12 mouse cellular contexts compared by ENCODE assay signal in the genomic region with DNA sequence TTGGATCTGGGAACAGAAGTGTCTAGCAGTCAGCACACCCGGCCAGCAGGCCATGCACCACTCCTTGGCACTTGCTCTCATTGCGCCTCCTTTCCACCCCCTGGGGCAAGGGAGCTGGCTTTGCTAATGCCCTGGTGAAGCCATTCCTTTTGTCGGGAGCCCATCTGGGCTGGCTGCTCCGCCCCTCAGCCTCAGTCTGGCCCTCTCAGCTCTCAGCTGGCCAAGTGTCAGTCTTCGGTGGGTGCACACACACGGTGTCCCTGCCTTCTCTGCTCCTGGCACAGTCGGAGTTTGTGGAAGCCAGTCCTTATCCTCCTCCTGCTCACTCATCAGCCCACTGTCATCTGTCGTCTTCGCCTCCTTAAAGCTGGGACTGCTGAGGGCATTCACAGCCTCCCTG.
DNase-seq lines count a peak whose midpoint lies in the region; ATAC-seq lines count a peak whose summit lies in the region.
"Had no signal": no experiment of that assay in that cellular context is flagged by ENCODE, and none has a peak within 500 bp of the region (broad histone marks: within the 10 kb centered on the region; RNA-seq: fewer than 3 reads in every experiment).

No protein-coding gene starts in this region.

- peak; percentile 52 for DNase-seq in forebrain, embryonic 14.5 days (ENCODE audit: low spot score)
- no peak for DNase-seq in forebrain, embryonic 10.5 days (ENCODE audit: extremely low spot score, low spot score)
- DNase-seq in hindbrain, embryonic 14.5 days (ENCODE audit: low spot score): no peak
- peak; percentile 41 for DNase-seq in retina, postnatal 1 day
- DNase-seq in retina, embryonic 14.5 days (ENCODE audit: low spot score): no peak
- no peak for DNase-seq in hindbrain, embryonic 11.5 days (ENCODE audit: low spot score)
- no peak for DNase-seq in kidney, adult 8-10 months
- DNase-seq: kidney, adult 18-20 months had no signal

- H3K9ac ChIP-seq in forebrain, embryonic 14.5 days (ENCODE audit: low read length): no peak overlapping the region
- no peak overlapping the region for H3K9ac ChIP-seq in hindbrain, embryonic 15.5 days
- no peak overlapping the region for H3K9ac ChIP-seq in hindbrain, embryonic 14.5 days
- H3K9ac ChIP-seq in hindbrain, embryonic 11.5 days (ENCODE audit: low read depth, low read length): no peak overlapping the region
- H3K9ac ChIP-seq: liver, embryonic 15.5 days had no signal

- H3K9me3 ChIP-seq in forebrain, embryonic 14.5 days (replicated peaks; ENCODE audit: control insufficient read depth, low read length): no peaks in the 10 kb centered on the region
- no peaks in the 10 kb centered on the region for H3K9me3 ChIP-seq in forebrain, embryonic 10.5 days
- H3K9me3 ChIP-seq in hindbrain, embryonic 15.5 days: no peaks in the 10 kb centered on the region
- H3K9me3 ChIP-seq in hindbrain, embryonic 14.5 days (ENCODE audit: control insufficient read depth, low read length): no peaks in the 10 kb centered on the region
- no peaks in the 10 kb centered on the region for H3K9me3 ChIP-seq in hindbrain, embryonic 11.5 days (ENCODE audit: control insufficient read depth, low read length)
- H3K9me3 ChIP-seq: limb, embryonic 10.5 days; liver, embryonic 15.5 days had no signal

- peak; percentile 35 for ATAC-seq in forebrain, embryonic 14.5 days
- ATAC-seq in hindbrain, embryonic 15.5 days (ENCODE audit: low FRiP score, low read depth): peak; percentile 76; the same call in 1 of the 2 replicates
- ATAC-seq in hindbrain, embryonic 14.5 days (ENCODE audit: low FRiP score): no peak
- ATAC-seq in hindbrain, embryonic 11.5 days (ENCODE audit: low FRiP score): no peak

- no peak overlapping the region for H3K4me2 ChIP-seq in forebrain, embryonic 14.5 days (ENCODE audit: low read length)
- no peak overlapping the region for H3K4me2 ChIP-seq in hindbrain, embryonic 15.5 days
- H3K4me2 ChIP-seq in hindbrain, embryonic 14.5 days (replicated peaks): no peak overlapping the region
- no peak overlapping the region for H3K4me2 ChIP-seq in hindbrain, embryonic 11.5 days (replicated peaks; ENCODE audit: low read depth, low read length)
- H3K4me2 ChIP-seq: liver, embryonic 15.5 days had no signal

- no peak overlapping the region for H3K27ac ChIP-seq in forebrain, embryonic 14.5 days (ENCODE audit: low read depth, low read length)
- H3K27ac ChIP-seq in forebrain, embryonic 10.5 days: no peak overlapping the region
- H3K27ac ChIP-seq in hindbrain, embryonic 15.5 days (replicated peaks): no peak overlapping the region
- H3K27ac ChIP-seq in hindbrain, embryonic 14.5 days: no peak overlapping the region
- H3K27ac ChIP-seq in hindbrain, embryonic 11.5 days (ENCODE audit: low read depth, low read length): no peak overlapping the region
- H3K27ac ChIP-seq: limb, embryonic 10.5 days; liver, embryonic 15.5 days; macrophage had no signal

- H3K4me1 ChIP-seq in forebrain, embryonic 14.5 days (ENCODE audit: control insufficient read depth, insufficient read depth, low read length): peaks cover 15% of the 10 kb centered on the region
- H3K4me1 ChIP-seq in forebrain, embryonic 10.5 days: peaks cover 48% of the 10 kb centered on the region
- peaks cover 8% of the 10 kb centered on the region for H3K4me1 ChIP-seq in hindbrain, embryonic 15.5 days (replicated peaks)
- no peaks in the 10 kb centered on the region for H3K4me1 ChIP-seq in hindbrain, embryonic 14.5 days (replicated peaks; ENCODE audit: control insufficient read depth, insufficient read depth, low read length)
- H3K4me1 ChIP-seq in hindbrain, embryonic 11.5 days (replicated peaks; ENCODE audit: control insufficient read depth, insufficient read depth, low read length): no peaks in the 10 kb centered on the region

- H3K4me3 ChIP-seq in forebrain, embryonic 14.5 days (ENCODE audit: low read depth, low read length): no peak overlapping the region
- no peak overlapping the region for H3K4me3 ChIP-seq in forebrain, embryonic 10.5 days
- no peak overlapping the region for H3K4me3 ChIP-seq in hindbrain, embryonic 15.5 days
- no peak overlapping the region for H3K4me3 ChIP-seq in hindbrain, embryonic 14.5 days (replicated peaks; ENCODE audit: low read length)
- H3K4me3 ChIP-seq in hindbrain, embryonic 11.5 days (ENCODE audit: low read depth, low read length): no peak overlapping the region
- H3K4me3 ChIP-seq: limb, embryonic 10.5 days; liver, embryonic 15.5 days had no signal

- H3K27me3 ChIP-seq in forebrain, embryonic 14.5 days (replicated peaks; ENCODE audit: control insufficient read depth, insufficient read depth, low read length): no peaks in the 10 kb centered on the region
- H3K27me3 ChIP-seq in forebrain, embryonic 10.5 days (ENCODE audit: poor library complexity, severe bottlenecking): no peaks in the 10 kb centered on the region
- H3K27me3 ChIP-seq in hindbrain, embryonic 15.5 days: no peaks in the 10 kb centered on the region
- H3K27me3 ChIP-seq in hindbrain, embryonic 14.5 days (ENCODE audit: control insufficient read depth, insufficient read depth, low read length): no peaks in the 10 kb centered on the region
- no peaks in the 10 kb centered on the region for H3K27me3 ChIP-seq in hindbrain, embryonic 11.5 days (ENCODE audit: control insufficient read depth, insufficient read depth, low read length)
- H3K27me3 ChIP-seq: liver, embryonic 15.5 days had no signal

- 56% methylated on average over 9 of the region's 9 CpGs for WGBS in forebrain, embryonic 14.5 days
- 75% methylated on average over 9 of the region's 9 CpGs for WGBS in forebrain, embryonic 10.5 days
- WGBS in hindbrain, embryonic 15.5 days: 47% methylated on average over 9 of the region's 9 CpGs
- 61% methylated on average over 9 of the region's 9 CpGs for WGBS in hindbrain, embryonic 14.5 days
- 71% methylated on average over 9 of the region's 9 CpGs for WGBS in hindbrain, embryonic 11.5 days

- H3K36me3 ChIP-seq in forebrain, embryonic 14.5 days (ENCODE audit: control insufficient read depth, insufficient read depth, low read length): peaks cover 59% of the 10 kb centered on the region
- peaks cover 61% of the 10 kb centered on the region for H3K36me3 ChIP-seq in forebrain, embryonic 10.5 days (replicated peaks)
- H3K36me3 ChIP-seq in hindbrain, embryonic 15.5 days: peaks cover 45% of the 10 kb centered on the region
- peaks cover 68% of the 10 kb centered on the region for H3K36me3 ChIP-seq in hindbrain, embryonic 14.5 days (replicated peaks; ENCODE audit: control insufficient read depth, insufficient read depth)
- H3K36me3 ChIP-seq in hindbrain, embryonic 11.5 days (ENCODE audit: control insufficient read depth, insufficient read depth, low read length): 0 out of 2 replicates have a peak, but pooled peaks cover 2% of the 10 kb centered on the region

Comparison
In these comparisons a context has a peak if more than half of its experiments do, and no peak if none do; other contexts are left out.
1. ATAC-seq: peak in forebrain, embryonic 14.5 days (single experiment) and hindbrain, embryonic 15.5 days (single experiment); none in hindbrain, embryonic 14.5 days (single experiment) and hindbrain, embryonic 11.5 days (single experiment).
2. DNase-seq: peak in forebrain, embryonic 14.5 days (single experiment) and retina, postnatal 1 day (single experiment); none in forebrain, embryonic 10.5 days (single experiment), hindbrain, embryonic 14.5 days (single experiment), retina, embryonic 14.5 days (single experiment), hindbrain, embryonic 11.5 days (single experiment) and kidney, adult 8-10 months (0 of 2).